Mouse (Mus musculus) lung, postnatal 0 days (tissue): ENCODE data around the gene Ak7. TPM values are rescaled to one million over a fixed set of nuclear protein-coding genes. Genes with fewer than 3 reads are reported as not detected.

Experiments
- ATAC-seq: fragments of 200-750 bp; cut with Nextera tagmentation; 2 replicates; pipeline ENCODE4 v1.8.0; 2017; ENCODE audit warnings: moderate library complexity
- DNase-seq: peaks from one replicate; pipeline ENCODE4 v3.0.0-alpha.2; 2016; ENCODE audit warnings: low spot score
- H3K27ac ChIP-seq: fragments of 300-500 bp; sonication (generic); 2 replicates; pipeline ENCODE4 v1.5.1; 2014; ENCODE audit warnings: antibody characterized with exemption, mild to moderate bottlenecking, low read length, mixed read lengths
- H3K27me3 ChIP-seq: fragments of 300-500 bp; sonication (generic); replicated peaks from 2 replicates; pipeline ENCODE4 v1.6.1; 2014; ENCODE audit warnings: low read length, mixed read lengths; ENCODE audit not compliant: insufficient read depth
- H3K36me3 ChIP-seq: fragments of 300-500 bp; sonication (generic); 2 replicates; pipeline ENCODE4 v1.6.1; 2014; ENCODE audit warnings: low read length, mixed read lengths; ENCODE audit not compliant: insufficient read depth
- H3K4me1 ChIP-seq: fragments of 300-500 bp; sonication (generic); 2 replicates; pipeline ENCODE4 v1.6.1; 2014; ENCODE audit warnings: antibody characterized with exemption, low read depth, low read length, mixed read lengths; ENCODE audit not compliant: insufficient read depth
- H3K4me2 ChIP-seq: fragments of 300-500 bp; sonication (generic); replicated peaks from 2 replicates; pipeline ENCODE4 v1.6.1; 2014; ENCODE audit warnings: low read depth, mild to moderate bottlenecking, low read length, moderate library complexity, mixed read lengths
- H3K4me3 ChIP-seq: fragments of 300-500 bp; sonication (generic); 2 replicates; pipeline ENCODE4 v1.5.1; 2014; ENCODE audit warnings: low read depth, low read length
- H3K9ac ChIP-seq: fragments of 300-500 bp; sonication (generic); replicated peaks from 2 replicates; pipeline ENCODE4 v1.6.1; 2014; ENCODE audit warnings: low read depth, mild to moderate bottlenecking
- H3K9me3 ChIP-seq: fragments of 300-500 bp; sonication (generic); 2 replicates; pipeline ENCODE4 v1.6.1; 2016; ENCODE audit warnings: low read length, mixed read lengths
- CTCF ChIP-seq: IDR thresholded peaks from 2 replicates; pipeline ENCODE4 v1.5.1; 2016; ENCODE audit warnings: antibody characterized with exemption, mild to moderate bottlenecking
- EP300 ChIP-seq: IDR thresholded peaks from 2 replicates; pipeline ENCODE4 v1.6.1; 2016; ENCODE audit warnings: antibody characterized with exemption, mild to moderate bottlenecking, control low read depth
- WGBS: fragments of 180-500 bp; shearing (Covaris S2); extraction: QIAGEN DNeasy Blood & Tissue Kit; methylation state at CpG from one replicate; pipeline ENCODE4 v1.1.7; 2014; 5-methylcytosine and 5-hydroxymethylcytosine counted together
- polyA plus RNA-seq: library from polyadenylated mRNA; unstranded; fragments of >200 nt; fragmentation: Nextera tagmentation; extraction: Ambion mirVana; gene quantifications from 2 replicates; pipeline ENCODE4 v1.2.1, GENCODE M21; 2015

Ak7 gene
- polyA plus RNA-seq, 1 experiment from 2014 or later: 3.2 TPM

DNA sequence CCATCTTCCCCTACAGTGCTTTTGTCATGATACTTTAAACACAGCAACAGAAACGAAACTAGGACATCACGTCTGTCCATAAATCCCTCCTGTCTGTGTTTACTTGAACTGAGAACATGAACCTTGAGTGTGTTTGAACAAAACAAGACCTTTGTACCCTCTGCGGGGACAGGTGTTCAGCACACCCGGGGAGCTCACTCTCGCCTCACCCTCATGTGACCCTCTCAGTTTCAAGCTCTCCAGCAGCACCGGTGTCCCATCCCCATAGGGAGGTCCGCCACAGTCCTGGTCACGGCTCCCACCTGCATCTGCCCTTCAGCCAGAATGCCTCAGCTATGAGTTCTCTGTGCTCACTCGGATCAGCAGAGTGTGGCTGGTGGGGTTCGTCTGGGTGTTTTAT lies 48.0 kb downstream of the Ak7 start:
- ATAC-seq (no peak), DNase-seq (no peak)
- Histone ChIP-seq H3K27ac (no peak overlapping the region), H3K27me3 (no peaks in the 10 kb centered on the region), H3K4me2 (no peak overlapping the region), H3K9me3 (no peaks in the 10 kb centered on the region), H3K4me3 (no peak overlapping the region), H3K36me3 (no peaks in the 10 kb centered on the region), H3K9ac (no peak overlapping the region), H3K4me1 (no peaks in the 10 kb centered on the region)
- WGBS: 64% methylated on average over 10 of the region's 10 CpGs
- TF ChIP-seq EP300: no peak
- TF ChIP-seq CTCF: no peak

DNA sequence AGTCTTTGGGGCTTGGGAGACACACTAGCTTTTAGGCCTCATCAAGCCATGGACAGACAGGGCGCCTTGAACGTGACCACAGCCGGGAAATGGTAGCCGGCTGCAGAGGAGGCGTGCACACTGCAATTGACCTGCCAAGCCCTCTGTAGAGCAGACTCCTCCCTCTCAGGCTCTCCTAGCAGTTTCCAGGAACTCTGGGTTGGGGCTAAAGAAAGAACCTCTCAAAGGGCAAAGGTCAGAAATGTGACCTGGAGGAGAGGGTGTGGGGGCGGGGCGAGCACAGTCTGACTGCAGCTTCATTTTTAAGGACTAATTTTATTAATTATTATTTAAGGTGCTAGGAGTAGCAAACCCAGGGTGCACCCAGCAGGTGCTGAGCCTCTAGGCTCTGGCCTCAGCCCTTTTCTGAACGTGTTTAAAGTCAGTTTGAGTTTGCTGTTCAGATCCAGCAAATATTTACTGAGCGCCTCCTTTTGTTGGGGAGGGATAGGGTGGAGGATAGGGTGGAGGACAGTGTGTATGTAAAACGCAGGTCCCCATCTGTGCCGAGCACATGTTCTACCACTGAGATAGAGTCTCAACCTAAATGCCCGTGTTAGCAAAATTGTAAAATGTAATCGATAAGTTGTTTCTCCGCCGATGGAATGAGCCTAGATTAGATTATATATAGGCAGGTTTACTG lies 52.2 kb downstream of the Ak7 start:
- H3K9me3 ChIP-seq: no peaks in the 10 kb centered on the region
- no peak overlapping the region for H3K9ac ChIP-seq
- H3K4me2 ChIP-seq: no peak overlapping the region
- TF ChIP-seq EP300: no peak
- TF ChIP-seq CTCF: no peak
- no peak overlapping the region for H3K27ac ChIP-seq
- peak; percentile 25 for DNase-seq
- H3K36me3 ChIP-seq: no peaks in the 10 kb centered on the region
- H3K4me3 ChIP-seq: no peak overlapping the region
- ATAC-seq: no peak
- no peaks in the 10 kb centered on the region for H3K27me3 ChIP-seq
- WGBS: 29% methylated on average over 15 of the region's 15 CpGs
- H3K4me1 ChIP-seq: no peaks in the 10 kb centered on the region

DNA sequence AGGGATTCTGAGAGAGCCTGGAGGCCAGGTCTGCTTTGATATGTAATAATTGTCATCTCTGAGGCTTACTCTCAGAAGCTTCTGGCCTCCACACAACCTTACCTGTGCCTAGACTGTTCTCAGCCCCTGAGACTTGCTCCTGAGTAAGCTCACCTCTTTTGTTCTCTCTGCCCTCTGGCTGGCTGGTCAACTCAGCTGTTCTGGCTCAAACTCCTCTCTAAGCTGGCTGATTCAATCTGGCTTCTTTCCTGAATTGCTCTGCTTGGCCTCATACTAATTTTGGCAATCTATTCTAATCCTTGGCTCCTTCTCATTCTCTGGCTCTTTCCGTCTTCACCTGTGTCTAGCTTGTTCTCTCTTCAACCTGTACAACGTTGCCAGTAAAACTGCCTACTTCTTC lies 53.1 kb downstream of the Ak7 start:
- 89% methylated on average over 2 of the region's 2 CpGs for WGBS
- Histone ChIP-seq H3K9ac (no peak overlapping the region), H3K36me3 (no peaks in the 10 kb centered on the region), H3K9me3 (no peaks in the 10 kb centered on the region), H3K27me3 (no peaks in the 10 kb centered on the region), H3K4me2 (no peak overlapping the region), H3K4me1 (no peaks in the 10 kb centered on the region), H3K4me3 (no peak overlapping the region), H3K27ac (no peak overlapping the region)
- ATAC-seq (no peak), DNase-seq (no peak)
- no peak for TF ChIP-seq EP300
- no peak for TF ChIP-seq CTCF

DNA sequence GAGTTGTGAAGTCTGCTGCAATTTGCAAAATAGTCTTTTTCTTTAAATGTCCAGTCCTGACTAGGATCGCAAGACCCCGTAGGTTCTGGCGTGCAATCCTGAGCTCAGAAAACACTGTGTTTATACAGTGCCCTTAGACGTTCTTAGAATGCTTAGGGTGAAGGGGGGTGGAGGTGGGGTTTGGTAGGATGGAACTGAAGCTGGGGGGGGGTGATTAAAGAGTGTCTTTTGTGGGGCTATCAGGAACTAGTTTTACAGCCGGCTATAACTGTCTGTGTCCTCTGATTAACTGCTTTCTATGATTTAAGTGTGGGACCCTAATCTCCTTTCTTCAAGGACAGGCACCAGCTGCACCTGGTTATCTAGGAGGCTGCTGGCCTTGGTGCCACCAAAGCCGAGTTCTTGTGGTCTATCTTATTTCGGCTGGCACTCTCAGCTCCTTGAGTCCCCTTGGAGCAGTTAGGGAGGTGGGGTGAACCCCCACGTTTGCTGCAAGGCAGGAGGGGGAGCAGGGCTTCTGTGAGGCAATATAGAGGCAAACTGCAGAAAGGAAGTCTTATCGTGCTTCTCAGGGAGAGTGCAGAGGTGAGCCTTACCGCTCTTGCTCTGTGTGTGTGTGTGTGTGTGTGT lies 54.2 kb downstream of the Ak7 start:
- WGBS: 25% methylated on average over 10 of the region's 10 CpGs
- Histone ChIP-seq H3K36me3 (no peaks in the 10 kb centered on the region), H3K27me3 (no peaks in the 10 kb centered on the region), H3K4me2 (no peak overlapping the region), H3K27ac (no peak overlapping the region), H3K4me3 (no peak overlapping the region), H3K9me3 (no peaks in the 10 kb centered on the region), H3K4me1 (no peaks in the 10 kb centered on the region), H3K9ac (no peak overlapping the region)
- ATAC-seq: no peak
- no peak for DNase-seq
- TF ChIP-seq CTCF: no peak
- no peak for TF ChIP-seq EP300

DNA sequence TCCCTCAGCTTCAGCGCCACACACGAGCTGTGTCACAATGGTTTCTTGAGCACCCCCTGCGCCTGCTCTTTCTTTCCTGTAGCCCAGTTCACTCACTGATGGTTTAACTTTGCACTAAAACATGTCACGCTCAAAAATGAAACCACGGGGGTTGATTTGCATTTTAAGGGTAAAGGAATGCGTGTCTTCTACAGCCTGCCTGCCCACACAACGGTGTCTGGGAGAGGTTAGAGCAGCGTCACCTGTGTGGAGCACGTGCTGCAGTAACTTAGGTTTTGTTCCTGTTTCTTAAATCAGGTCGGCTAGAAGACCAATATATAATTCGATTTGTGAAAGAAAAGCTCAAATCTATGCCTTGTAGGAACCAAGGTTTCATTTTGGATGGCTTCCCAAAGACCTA lies 55.4 kb downstream of the Ak7 start:
- Histone ChIP-seq H3K4me2 (no peak overlapping the region), H3K4me1 (no peaks in the 10 kb centered on the region), H3K9me3 (no peaks in the 10 kb centered on the region), H3K9ac (no peak overlapping the region), H3K36me3 (no peaks in the 10 kb centered on the region), H3K27ac (no peak overlapping the region), H3K27me3 (no peaks in the 10 kb centered on the region), H3K4me3 (no peak overlapping the region)
- TF ChIP-seq CTCF (no peak), EP300 (no peak)
- ATAC-seq (no peak), DNase-seq (no peak)
- WGBS: 61% methylated on average over 11 of the region's 11 CpGs

DNA sequence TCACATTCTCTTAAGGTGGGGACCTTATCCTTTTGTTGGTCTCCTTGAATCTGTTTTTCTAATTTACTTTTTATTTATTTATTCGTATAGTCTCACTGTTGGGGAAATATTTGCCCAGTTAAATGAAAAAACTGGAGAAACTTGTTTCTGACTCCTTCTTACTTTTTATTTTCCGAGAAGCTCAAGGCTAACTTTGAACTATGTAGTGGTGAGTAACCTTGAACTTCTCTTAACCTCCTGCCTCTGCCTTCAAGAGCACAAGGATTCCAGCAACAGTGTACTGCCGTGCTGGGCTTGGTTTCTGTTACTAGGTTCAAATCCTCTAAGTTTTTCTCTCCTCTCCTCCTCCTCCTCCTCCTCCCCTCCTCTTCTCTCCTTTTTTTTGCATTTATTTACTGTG lies 55.9 kb downstream of the Ak7 start:
- 46% methylated on average over 3 of the region's 3 CpGs for WGBS
- Histone ChIP-seq H3K27me3 (no peaks in the 10 kb centered on the region), H3K4me1 (no peaks in the 10 kb centered on the region), H3K36me3 (no peaks in the 10 kb centered on the region), H3K27ac (no peak overlapping the region), H3K9ac (no peak overlapping the region), H3K9me3 (no peaks in the 10 kb centered on the region), H3K4me2 (no peak overlapping the region), H3K4me3 (no peak overlapping the region)
- TF ChIP-seq EP300: no peak
- no peak for TF ChIP-seq CTCF
- DNase-seq: no peak
- no peak for ATAC-seq
